Mouse (Mus musculus) brown adipose tissue, adult 24 weeks (tissue): ENCODE data around the gene Hist1h2ad. TPM values are rescaled to one million over a fixed set of nuclear protein-coding genes. Genes with fewer than 3 reads are reported as not detected.
"Not testable (repeated sequence)": the region's sequence is repeated elsewhere in the genome, so short reads cannot be mapped to it uniquely, and the experiment has no call there.

Experiments used
- H3K27ac ChIP-seq: fragments of 200-500 bp; replicated peaks from 2 replicates; pipeline ENCODE4 v1.5.1; 2012; ENCODE audit warnings: low read depth, mild to moderate bottlenecking, low read length
- H3K4me1 ChIP-seq: fragments of 200-500 bp; 2 replicates; pipeline ENCODE4 v1.6.1; 2012; ENCODE audit warnings: low read length, mixed read lengths; ENCODE audit not compliant: control insufficient read depth, insufficient read depth, insufficient read length
- H3K4me3 ChIP-seq: fragments of 200-500 bp; 2 replicates; pipeline ENCODE4 v1.5.1; 2012; ENCODE audit warnings: low read depth, mild to moderate bottlenecking, low read length, moderate library complexity; ENCODE audit not compliant: insufficient read depth
- polyA plus RNA-seq: library from polyadenylated mRNA; stranded (reverse); fragments of >200 nt; gene quantifications from 2 replicates; pipeline ENCODE4 v1.2.4, GENCODE M21; 2012; ENCODE audit not compliant: missing spikeins, insufficient read depth, insufficient read length

Hist1h2ad gene
- polyA plus RNA-seq, 1 experiment = not detected

- H3K4me1 ChIP-seq = not testable (repeated sequence)
- Histone ChIP-seq H3K27ac (0 out of 2 replicates have a peak overlapping the region, but pooled peaks have one; percentile 74), H3K4me3 (peak overlapping the region; percentile 59)
These were observed 2.5 kb upstream of the Hist1h2ad start for GRCm38 (mm10) chr13:23571504-23572217.

DNA sequence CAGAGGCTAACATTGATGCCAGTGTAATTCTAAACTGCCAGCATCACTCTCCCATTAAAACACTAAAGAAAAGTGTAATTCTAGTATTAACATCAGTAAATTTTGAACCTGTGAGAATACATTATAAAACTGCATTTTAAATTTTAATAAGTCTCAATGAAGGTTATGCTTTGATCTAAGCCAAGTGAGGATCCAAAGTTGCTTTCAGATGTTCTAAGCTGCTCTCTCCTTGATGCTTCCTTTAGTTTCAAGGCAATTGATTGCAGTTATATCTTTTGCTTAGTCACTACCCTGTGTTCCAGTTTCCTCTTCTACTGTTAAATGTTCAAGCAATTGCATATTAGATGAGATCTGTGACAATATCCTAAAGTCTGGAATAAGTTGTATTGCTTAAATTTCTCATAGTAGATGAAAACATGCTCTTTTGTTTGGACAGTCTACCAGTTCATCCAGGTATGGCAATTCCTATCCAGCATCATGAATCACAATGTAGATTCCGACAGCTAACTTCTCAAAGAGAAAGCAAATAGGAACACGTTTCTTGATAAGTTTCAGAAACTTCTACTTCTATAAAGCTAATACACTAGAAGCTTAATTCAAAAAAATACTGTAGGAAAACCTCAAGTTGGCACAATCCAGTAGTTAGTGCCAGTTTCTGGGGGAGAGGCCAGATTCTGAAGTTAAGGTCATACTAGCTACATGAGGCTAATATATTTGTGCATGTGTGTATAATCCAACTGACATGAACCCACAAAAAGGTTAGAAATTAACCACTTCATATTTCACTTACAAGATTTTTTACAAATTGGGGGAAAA lies 1.8 kb upstream of the Hist1h2ad start:
- H3K27ac ChIP-seq = no peak overlapping the region
- H3K4me3 ChIP-seq = no peak overlapping the region
- 0 out of 2 replicates have a peak, but pooled peaks cover 2% of the 10 kb centered on the region for H3K4me1 ChIP-seq

GRCm38 (mm10) chr13:23573034-23573897 lies 915 bp upstream of the Hist1h2ad start:
- not testable (repeated sequence) for H3K27ac ChIP-seq, H3K4me1 ChIP-seq
- H3K4me3 ChIP-seq = peak overlapping the region; percentile 49

DNA sequence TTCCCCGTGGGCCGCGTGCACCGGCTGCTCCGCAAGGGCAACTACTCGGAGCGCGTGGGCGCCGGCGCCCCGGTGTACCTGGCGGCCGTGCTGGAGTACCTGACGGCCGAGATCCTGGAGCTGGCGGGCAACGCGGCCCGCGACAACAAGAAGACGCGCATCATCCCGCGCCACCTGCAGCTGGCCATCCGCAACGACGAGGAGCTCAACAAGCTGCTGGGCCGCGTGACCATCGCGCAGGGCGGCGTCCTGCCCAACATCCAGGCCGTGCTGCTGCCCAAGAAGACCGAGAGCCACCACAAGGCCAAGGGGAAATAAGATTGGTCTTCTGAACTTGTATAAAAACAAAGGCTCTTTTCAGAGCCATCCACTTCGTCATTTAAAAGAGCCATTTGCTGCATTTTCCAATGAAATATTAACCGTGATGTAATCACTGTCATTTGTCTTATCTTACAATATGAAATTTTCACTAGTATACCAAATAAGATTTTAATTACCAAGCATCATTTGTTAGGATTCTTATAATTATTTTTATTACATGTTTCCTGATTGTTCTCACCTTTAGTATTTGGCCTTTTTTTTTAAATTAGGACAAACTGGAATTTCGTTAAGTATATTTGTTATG lies 477 bp downstream of the Hist1h2ad start:
- not testable (repeated sequence) for H3K4me1 ChIP-seq, H3K27ac ChIP-seq
- H3K4me3 ChIP-seq = peak overlapping the region; percentile 28

DNA sequence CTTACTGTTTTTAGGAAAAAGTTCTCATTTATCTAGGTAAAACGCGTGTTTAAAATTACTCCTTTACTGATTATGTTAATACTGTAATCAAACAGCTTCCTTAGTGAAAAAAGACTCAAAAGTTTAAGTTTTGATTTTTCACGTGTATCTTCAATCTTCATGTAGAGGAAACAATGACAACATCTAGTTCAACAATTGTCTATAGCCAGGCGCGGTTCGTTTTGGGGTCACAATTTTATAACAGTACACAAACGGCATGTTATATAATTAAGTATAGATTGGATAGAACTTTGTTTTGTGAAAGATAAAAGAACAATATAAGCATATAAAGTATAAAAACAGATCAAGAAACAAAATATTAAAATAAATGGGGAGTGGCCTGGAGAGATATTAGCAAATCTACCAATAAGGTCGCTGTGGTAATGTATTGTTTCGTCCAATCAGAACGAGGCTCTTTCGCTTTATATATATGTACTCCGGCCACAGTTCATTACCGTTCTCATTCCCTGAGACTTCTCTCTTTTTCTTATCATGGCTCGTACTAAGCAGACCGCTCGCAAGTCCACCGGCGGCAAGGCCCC lies 1.2 kb downstream of the Hist1h2ad start, which contains the start of gene Hist1h3d:
Gene Hist1h3d, plus strand, starts transcription at position 493 of the 581 bp plus-strand sequence.
- peak within 1 kb of the TSS; percentile 59 for H3K4me3 ChIP-seq
- H3K27ac ChIP-seq = no peak within 1 kb of the TSS
- H3K4me1 ChIP-seq = 0 out of 2 replicates have a peak, but pooled peaks cover 2% of the 10 kb centered on the region

DNA sequence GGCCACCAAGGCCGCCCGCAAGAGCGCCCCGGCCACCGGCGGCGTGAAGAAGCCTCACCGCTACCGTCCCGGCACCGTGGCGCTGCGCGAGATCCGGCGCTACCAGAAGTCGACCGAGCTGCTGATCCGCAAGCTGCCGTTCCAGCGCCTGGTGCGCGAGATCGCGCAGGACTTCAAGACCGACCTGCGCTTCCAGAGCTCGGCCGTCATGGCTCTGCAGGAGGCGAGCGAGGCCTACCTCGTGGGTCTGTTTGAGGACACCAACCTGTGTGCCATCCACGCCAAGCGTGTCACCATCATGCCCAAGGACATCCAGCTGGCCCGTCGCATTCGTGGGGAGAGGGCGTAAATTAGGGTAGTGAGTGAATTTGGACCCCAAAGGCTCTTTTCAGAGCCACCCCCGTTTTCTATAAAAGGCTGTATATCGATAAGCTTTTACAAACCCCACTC lies 1.7 kb downstream of the Hist1h2ad start:
- H3K4me3 ChIP-seq = peak overlapping the region; percentile 59
- not testable (repeated sequence) for H3K4me1 ChIP-seq, H3K27ac ChIP-seq

GRCm38 (mm10) chr13:23576351-23576881 lies 2.2 kb downstream of the Hist1h2ad start:
- 0 out of 2 replicates have a peak, but pooled peaks cover 2% of the 10 kb centered on the region for H3K4me1 ChIP-seq
- H3K4me3 ChIP-seq = 0 out of 2 replicates have a peak overlapping the region, but pooled peaks have one; percentile 6
- no peak overlapping the region for H3K27ac ChIP-seq

GRCm38 (mm10) chr13:23576906-23577639 lies 2.9 kb downstream of the Hist1h2ad start:
- Histone ChIP-seq H3K4me1 (0 out of 2 replicates have a peak, but pooled peaks cover 2% of the 10 kb centered on the region), H3K27ac (no peak overlapping the region), H3K4me3 (no peak overlapping the region)

DNA sequence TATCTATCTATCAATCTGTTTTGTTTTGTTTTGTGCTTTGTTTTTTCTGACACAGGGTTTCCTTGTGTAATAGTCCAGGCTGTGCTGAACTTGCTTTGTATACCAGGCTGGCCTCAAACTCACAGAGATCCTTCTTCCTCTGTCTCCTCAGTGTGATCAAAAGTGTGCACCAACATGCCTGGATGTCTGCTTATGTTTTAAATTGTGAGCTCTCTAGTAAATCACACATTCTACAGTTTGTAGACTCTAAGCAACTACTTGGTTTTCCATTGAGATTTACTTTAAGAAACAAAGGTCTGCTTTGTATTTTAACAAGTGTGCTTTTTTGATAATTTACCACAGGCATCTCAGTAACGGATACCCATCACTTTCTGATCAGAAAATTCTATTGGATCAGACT lies 3.7 kb downstream of the Hist1h2ad start:
- H3K4me3 ChIP-seq = no peak overlapping the region
- peaks cover 4% of the 10 kb centered on the region; the same call in 1 of the 2 replicates for H3K4me1 ChIP-seq
- H3K27ac ChIP-seq = no peak overlapping the region

GRCm38 (mm10) chr13:23581408-23582218 lies 7.4 kb downstream of the Hist1h2ad start, which contains the start of gene Hist1h4d:
TSS of gene Hist1h4d (plus strand) at chr13:23581598.
- no peak within 1 kb of the TSS for H3K27ac ChIP-seq
- peaks cover 11% of the 10 kb centered on the region; the same call in 1 of the 2 replicates for H3K4me1 ChIP-seq
- H3K4me3 ChIP-seq = peak within 1 kb of the TSS; percentile 54

DNA sequence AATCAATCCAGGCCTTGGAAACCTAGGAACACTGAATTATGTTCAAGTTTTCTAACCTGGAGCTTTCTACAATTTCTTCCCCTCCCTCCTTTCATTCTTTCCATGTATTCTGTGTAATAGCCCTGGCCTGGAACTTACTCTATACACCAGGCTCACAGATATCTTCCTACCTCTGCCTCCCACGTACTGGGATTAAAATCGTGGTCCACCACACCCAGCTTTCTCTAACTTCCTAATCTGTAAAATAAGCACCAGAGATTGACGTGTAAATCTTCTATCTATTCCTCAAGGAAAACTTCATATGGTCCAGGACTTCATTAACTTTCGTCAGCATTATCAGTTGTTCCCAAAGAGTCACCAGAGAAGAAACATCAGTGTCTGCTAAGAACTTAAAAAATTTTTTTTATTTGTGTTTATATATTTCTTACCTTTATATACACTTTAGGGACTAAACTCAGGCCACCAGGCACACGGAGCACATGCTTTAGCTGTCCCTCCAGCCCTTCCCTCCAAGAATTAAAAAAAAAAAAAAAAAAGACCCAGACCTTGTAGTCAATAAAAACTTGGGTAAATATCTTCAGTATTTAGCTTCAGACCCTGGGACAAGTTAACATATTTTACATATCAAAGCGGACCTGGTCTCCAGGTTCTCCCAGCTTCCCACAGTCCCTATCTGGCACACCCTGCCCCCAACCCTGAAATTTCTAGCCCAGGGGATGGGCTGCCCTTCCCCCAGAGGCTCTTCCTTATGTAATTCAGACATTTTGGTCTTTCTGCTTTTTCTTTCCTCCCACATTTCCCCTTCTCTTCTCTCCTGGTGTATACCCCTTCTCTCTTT lies 8.3 kb downstream of the Hist1h2ad start:
- Histone ChIP-seq H3K4me1 (peaks cover 11% of the 10 kb centered on the region; the same call in 1 of the 2 replicates), H3K27ac (no peak overlapping the region), H3K4me3 (peak overlapping the region; percentile 54)
